ENCODE assay signal across 30 mouse cellular contexts in the genomic region with DNA sequence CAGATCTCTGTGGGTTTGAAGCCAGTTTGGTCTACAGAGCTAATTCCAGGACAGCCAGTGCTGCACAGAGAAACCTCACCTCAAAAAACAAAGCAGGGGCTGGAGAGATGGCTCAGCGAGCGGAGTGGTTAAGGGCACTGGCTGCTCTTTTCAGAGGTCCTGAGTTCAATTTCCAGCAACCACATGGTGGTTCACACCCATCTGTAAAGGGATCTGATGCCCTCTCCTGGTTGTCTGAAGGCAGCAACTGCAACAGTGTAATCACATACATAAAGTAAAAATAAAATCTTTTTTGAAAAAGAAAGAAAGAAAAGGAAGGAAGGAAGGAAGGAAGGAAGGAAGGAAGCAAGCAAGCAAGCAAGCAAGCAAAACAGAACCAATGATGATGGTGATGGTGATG. TPM values are rescaled to one million over a fixed set of nuclear protein-coding genes. Genes with fewer than 3 reads are reported as not detected.
DNase-seq lines count a peak whose midpoint lies in the region; ATAC-seq and TF ChIP-seq lines count a peak whose summit lies in the region.
"Had no signal": no experiment of that assay in that cellular context is flagged by ENCODE, and none has a peak within 500 bp of the region (broad histone marks: within the 10 kb centered on the region; RNA-seq: fewer than 3 reads in every experiment).

No protein-coding gene starts in this region.

- no peaks in the 10 kb centered on the region for H3K4me1 ChIP-seq in intestine, postnatal 0 days (replicated peaks; ENCODE audit: control insufficient read depth, insufficient read depth, low read length)
- no peaks in the 10 kb centered on the region for H3K4me1 ChIP-seq in intestine, embryonic 15.5 days (replicated peaks)
- H3K4me1 ChIP-seq: megakaryocyte, embryonic 14.5 days; midbrain, embryonic 12.5 days had no signal

- 74% methylated on average over 2 of the region's 2 CpGs for WGBS in intestine, postnatal 0 days
- WGBS in intestine, embryonic 15.5 days = 82% methylated on average over 2 of the region's 2 CpGs

- peak; percentile 13 for DNase-seq in 3134 (ENCODE audit: extremely low read depth, insufficient read length, low spot score)
- peak; percentile 33 for DNase-seq in ES-CJ7 (ENCODE audit: low read depth, low spot score)
- peak; percentile 12 for DNase-seq in ZHBTc4 (ENCODE audit: low read depth, low spot score)
- DNase-seq in thymus, postnatal 14 days = no peak
- DNase-seq: adrenal gland, postnatal 14 days; B cell, adult 2 months; cerebellum, adult 11 months; cerebellum, adult 9-10 months; cerebellum, postnatal 36 days; gastrocnemius, postnatal 36 days; heart, adult 18-20 months; heart, postnatal 14 days; kidney, adult 8-10 months; kidney, postnatal 10 days; lung, postnatal 4 days; right cerebral cortex, postnatal 25 days; spleen, adult 18-20 months; thymus, adult 18-20 months; thymus, postnatal 36 days had no signal

- ATAC-seq in intestine, postnatal 0 days = no peak
- ATAC-seq in intestine, embryonic 15.5 days = no peak
- ATAC-seq in CD4-positive, CD25-positive, alpha-beta regulatory T cell, adult 4 months = no peak
- ATAC-seq: forebrain, embryonic 14.5 days; hindbrain, embryonic 16.5 days had no signal

- H3K27me3 ChIP-seq in intestine, postnatal 0 days (replicated peaks; ENCODE audit: control insufficient read depth, insufficient read depth, low read length) = no peaks in the 10 kb centered on the region
- H3K27me3 ChIP-seq in intestine, embryonic 15.5 days (replicated peaks) = no peaks in the 10 kb centered on the region
- H3K27me3 ChIP-seq: CH12.LX; limb, embryonic 12.5 days; megakaryocyte, embryonic 14.5 days; midbrain, embryonic 12.5 days had no signal

- H3K4me3 ChIP-seq in intestine, postnatal 0 days (ENCODE audit: low read depth, low read length) = no peak overlapping the region
- H3K4me3 ChIP-seq in intestine, embryonic 15.5 days (replicated peaks) = no peak overlapping the region
- H3K4me3 ChIP-seq: hindbrain, embryonic 10.5 days; left cerebral cortex, adult 2 months; limb, embryonic 12.5 days; megakaryocyte, embryonic 14.5 days; midbrain, embryonic 12.5 days had no signal

- H3K27ac ChIP-seq in intestine, postnatal 0 days (ENCODE audit: low read depth, low read length) = no peak overlapping the region
- H3K27ac ChIP-seq in intestine, embryonic 15.5 days = no peak overlapping the region
- H3K27ac ChIP-seq: hindbrain, embryonic 10.5 days; left cerebral cortex, adult 2 months; limb, embryonic 12.5 days; midbrain, embryonic 12.5 days had no signal

- no peak overlapping the region for H3K9ac ChIP-seq in intestine, postnatal 0 days (ENCODE audit: low read depth, low read length)
- H3K9ac ChIP-seq in intestine, embryonic 15.5 days = no peak overlapping the region
- H3K9ac ChIP-seq: limb, embryonic 12.5 days; midbrain, embryonic 12.5 days had no signal

- TF ChIP-seq CTCF in intestine, postnatal 0 days (IDR thresholded peaks at IDR 0.05; ENCODE audit: low read depth) = peak; percentile 35; the same call in 1 of the 2 replicates

- H3K4me2 ChIP-seq in intestine, postnatal 0 days (replicated peaks; ENCODE audit: low read depth) = no peak overlapping the region
- no peak overlapping the region for H3K4me2 ChIP-seq in intestine, embryonic 15.5 days (replicated peaks)
- H3K4me2 ChIP-seq: limb, embryonic 12.5 days; midbrain, embryonic 12.5 days had no signal

- H3K36me3 ChIP-seq in intestine, postnatal 0 days (ENCODE audit: control insufficient read depth, insufficient read depth) = no peaks in the 10 kb centered on the region
- H3K36me3 ChIP-seq in intestine, embryonic 15.5 days = no peaks in the 10 kb centered on the region
- H3K36me3 ChIP-seq: hindbrain, embryonic 10.5 days; limb, embryonic 12.5 days; midbrain, embryonic 12.5 days had no signal

- H3K9me3 ChIP-seq in intestine, postnatal 0 days (ENCODE audit: control insufficient read depth) = no peaks in the 10 kb centered on the region
- H3K9me3 ChIP-seq in intestine, embryonic 15.5 days = no peaks in the 10 kb centered on the region
- H3K9me3 ChIP-seq: hindbrain, embryonic 10.5 days; limb, embryonic 12.5 days; megakaryocyte, embryonic 14.5 days; midbrain, embryonic 12.5 days had no signal

RNA-seq across cellular contexts. Expression of gene Cntln, which starts 26.5 kb away (rescaled TPM):
- 4.0 and 4.4 TPM in 2 replicates for polyA plus RNA-seq in intestine, postnatal 0 days (2015; fragmentation: Nextera tagmentation; extraction: Ambion mirVana)
- polyA plus RNA-seq in intestine, embryonic 15.5 days (2015; fragmentation: Nextera tagmentation; extraction: Ambion mirVana) = 7.0 and 7.7 TPM in 2 replicates
- 1 to 10 TPM; 3.2 to 4.1 TPM for polyA plus RNA-seq in CD4-positive, CD25-positive, alpha-beta regulatory T cell, adult 4 months (2017; shearing (Covaris generic))
